Mouse (Mus musculus) mesoderm, embryonic 11.5 days (tissue): ENCODE measurements at regions not wholly inside any gene's neighbourhood (a gene's known extent, or its start where the extent isn't known, plus 50 kb on each side); places are given as distances from the start of the nearest gene placed in this dataset.

Source experiments
- DNase-seq: peaks from one replicate; pipeline ENCODE4 v3.0.0-alpha.2; 2012; ENCODE audit warnings: low read depth, low spot score

DNA sequence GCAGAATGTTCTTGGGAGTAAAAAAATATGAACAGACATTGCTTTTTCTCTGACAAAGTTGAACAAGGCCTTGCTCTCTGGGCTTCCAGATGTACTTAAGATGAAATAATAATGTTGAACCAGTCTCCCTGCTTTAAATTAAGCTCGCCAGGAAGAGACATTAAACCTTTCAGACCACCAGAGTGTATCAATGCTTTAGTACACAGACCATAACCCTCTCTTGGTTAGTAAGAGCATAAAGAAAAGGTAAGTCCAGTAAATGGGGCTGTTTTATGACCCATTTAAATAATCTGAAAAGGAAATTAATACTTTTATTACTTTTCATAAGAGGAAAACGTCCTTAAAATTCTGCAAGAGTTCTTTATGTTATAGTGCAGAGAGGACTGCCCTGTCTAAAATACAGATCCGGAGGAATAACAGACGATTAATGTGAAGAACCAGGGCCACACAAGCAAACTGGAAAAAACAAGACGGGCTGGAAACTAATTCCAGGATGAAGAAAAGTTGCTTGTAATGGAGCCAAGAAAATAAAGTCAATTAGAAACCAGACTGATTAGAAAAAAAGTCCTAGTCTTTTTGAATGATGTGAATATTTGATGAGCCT is 74.4 kb downstream of the Mettl11b start:
- no peak for DNase-seq

DNA sequence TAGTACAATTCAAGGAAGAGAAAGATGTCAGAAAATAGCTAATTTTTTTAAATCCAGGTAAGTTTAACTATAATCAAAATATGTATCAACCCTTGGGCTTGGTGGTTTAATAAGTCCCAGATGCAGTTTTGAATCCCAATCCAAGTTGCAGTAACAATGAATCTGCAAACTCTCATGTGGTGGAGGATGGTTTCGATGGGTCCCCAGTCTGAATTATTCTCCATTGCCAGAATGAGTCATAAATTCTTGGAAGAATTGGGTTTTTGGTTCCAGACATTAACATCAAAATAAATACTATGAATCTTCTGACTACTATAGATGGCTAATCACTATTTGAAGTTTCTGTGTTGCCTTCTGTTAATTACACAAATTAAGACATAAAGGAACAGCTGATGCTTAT is 82.9 kb downstream of the Mettl11b start:
- no peak for DNase-seq

DNA sequence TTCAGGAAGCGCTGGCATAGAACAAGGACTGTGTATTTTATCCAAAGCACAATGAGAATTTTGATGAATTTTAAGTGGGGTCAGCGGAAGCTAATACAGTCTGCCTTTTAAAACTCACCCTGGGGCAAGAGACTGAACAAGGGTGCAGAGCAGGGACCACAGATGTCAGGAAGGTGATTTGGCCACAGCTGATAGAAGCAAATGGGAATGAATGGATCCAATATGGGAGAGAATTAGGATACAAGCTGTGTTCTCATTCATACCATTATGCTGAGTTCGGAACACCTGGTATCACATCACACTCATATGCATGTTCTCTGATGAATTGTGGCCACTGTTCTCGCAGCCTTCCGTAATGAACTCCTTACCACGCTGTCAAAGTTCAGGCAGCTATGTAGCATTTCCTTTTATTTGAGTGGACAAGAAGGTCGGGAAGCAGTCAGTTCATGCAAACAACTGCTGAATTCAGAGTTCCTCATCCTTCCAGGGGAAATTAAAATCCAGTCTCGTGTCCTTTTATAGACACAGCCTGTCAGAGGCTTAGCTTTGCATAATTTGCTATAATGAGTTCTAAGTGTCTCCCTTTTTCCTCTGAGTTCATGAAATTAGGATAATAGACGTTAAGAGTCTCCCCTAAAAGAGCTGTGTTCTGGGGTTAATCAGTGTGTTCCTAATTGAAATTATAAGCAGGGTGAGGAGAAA is 84.4 kb downstream of the Mettl11b start:
- DNase-seq = no peak

DNA sequence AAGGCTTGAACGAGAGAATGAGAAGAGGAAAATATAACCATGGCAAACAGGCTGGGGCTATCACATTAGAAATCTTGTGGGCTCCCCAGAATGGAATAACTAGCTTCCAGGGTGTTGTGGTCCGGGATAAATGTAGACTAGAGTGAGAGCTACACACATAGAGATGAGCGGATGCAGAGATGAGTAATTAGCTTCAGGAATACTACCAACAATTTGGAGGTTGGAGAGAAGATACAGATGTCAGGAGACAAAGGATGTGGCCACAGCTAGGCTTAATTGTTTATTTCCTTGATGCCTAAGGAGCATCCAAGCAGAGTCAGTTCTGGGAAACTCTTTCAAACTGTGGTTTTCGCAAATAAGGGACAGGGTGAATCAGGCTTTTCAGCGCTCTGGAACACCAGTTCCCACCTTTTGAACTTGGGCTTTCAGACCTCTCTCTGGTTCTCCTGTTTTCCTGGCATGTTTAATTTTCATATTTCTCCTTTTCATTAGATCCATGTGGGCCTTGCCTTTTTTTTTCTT is 94.7 kb downstream of the Mettl11b start:
- no peak for DNase-seq

DNA sequence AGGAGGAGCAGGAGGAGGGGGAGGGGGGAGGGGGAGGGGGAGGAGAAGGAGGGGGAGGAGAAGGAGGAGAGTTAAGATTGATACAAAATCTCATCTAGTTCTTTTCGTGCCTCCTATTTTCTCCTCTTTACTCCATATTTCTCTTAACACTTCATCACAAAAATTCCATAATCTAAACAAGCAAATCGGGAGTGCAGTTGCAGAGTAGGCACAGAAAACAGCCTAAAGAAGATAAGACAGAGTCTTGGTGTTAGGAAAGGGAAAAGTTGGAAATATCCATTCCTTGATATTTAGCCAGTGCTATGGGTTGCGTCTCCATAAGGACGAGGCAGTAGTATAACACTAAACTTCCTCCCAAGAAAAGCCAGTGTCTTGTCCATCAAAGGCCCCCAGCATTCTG is 100.1 kb downstream of the Mettl11b start:
- no peak for DNase-seq

DNA sequence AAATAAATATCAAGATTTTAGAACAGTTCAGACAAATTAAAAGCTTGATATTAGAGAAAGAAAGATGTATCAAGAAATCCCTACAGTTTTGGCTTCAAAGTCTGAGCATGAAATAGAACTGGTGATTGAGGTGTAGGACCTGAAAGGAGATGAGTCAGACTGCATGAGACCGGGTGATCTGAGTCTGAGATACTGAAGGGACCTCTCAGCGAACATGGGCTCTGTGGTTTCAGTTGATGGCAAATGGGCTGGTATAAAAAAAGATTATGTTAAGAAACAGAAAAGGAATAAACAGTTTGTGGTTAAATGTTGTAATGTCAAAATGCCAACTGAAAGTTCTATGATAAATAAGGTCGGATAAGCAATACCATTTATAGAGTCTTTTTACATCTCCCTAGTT is 103.7 kb downstream of the Mettl11b start:
- no peak for DNase-seq

DNA sequence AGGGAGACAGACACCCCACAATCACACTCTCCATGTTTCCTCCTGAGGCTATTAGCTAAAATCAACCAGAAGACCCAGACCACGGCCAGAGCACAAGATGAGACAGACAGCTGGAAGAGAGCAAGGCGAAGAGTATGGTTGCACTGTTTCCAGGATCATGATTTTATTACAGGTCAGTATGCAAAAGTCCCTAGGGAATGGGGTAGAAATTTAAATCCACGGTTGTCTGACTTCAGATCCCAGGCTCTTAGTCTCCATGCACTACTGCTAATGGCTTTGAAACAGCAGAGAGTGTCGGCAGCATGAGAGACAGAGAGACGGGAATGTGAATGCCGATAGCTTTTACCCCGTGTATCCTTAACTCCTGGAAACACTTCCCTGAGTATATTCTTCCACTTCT is 105.2 kb downstream of the Mettl11b start:
- peak; percentile 60 for DNase-seq

DNA sequence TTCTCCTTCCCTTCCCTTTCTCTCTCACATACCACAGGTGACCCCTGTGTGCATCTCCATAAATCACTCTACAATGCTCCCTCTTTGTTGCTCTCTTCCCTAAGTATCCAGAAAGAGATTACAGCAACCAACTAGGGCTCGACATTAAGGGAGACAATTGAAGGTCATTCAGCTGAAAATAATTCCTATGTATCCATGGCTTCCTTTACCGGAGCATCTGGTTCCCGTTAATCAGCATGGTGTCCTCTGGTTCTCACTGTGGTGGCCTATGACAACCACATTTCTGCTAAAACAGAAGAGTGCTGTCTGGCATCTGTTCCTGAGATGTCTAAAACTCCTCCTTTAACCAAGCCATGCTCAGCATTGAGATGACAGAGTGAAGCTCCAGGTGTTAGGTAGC is 106.9 kb downstream of the Mettl11b start:
- peak; percentile 81 for DNase-seq

DNA sequence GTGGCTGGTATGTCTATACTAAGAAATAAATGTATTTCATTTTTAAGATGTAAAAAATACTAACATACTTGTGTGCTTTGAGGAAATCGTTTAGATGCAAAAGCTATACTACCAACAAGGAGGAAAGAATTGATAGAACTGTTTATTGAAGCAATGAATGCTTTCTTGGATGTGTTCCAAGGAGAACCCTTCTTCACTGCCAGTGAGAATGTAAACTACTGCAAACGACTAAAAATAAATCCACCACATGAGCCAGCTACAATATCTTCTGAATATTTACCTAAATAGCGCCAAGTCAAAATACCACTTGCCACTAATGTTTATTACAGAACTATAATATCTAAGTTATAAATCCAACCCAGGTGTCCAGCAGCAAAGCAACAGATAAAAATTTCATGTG is 108.4 kb downstream of the Mettl11b start:
- no peak for DNase-seq

DNA sequence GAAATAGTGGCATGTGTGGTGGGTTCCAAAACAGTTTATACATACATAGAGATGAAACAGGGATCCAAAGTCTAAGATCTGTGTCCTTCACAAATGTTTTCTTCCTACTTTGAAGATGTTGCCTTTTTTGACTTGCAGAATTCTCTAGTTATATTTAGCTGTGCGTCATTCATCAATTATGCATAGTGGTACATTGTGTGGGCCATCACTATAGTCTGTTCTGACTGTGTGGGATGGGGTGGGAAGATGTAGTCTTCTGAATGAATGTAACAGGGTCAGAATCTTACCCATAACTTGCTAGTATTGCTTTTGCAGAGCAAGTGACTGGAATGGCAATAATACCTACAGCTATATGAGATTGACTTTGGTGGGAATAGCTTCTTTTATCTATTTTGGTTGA is 116.6 kb downstream of the Mettl11b start:
- no peak for DNase-seq

DNA sequence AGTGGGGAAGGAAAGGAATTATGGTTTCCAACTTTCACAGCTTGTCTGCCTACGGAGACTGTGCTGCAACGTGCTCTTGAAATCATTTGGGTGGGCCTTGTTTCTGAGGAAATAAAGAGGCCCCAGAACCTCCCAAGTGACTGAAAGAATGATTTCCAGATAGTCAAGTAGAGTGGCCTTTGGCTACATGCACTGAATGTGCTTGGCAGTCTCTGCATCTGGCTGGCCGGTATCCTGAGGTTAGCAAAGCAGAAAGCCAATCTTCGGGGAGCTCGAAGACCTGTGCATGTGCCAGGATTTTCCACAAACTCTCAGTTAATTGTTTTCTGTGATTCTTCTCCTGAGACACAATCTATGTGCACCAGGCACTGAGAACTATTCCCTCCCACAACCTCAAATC is 117.3 kb downstream of the Mettl11b start:
- no peak for DNase-seq

DNA sequence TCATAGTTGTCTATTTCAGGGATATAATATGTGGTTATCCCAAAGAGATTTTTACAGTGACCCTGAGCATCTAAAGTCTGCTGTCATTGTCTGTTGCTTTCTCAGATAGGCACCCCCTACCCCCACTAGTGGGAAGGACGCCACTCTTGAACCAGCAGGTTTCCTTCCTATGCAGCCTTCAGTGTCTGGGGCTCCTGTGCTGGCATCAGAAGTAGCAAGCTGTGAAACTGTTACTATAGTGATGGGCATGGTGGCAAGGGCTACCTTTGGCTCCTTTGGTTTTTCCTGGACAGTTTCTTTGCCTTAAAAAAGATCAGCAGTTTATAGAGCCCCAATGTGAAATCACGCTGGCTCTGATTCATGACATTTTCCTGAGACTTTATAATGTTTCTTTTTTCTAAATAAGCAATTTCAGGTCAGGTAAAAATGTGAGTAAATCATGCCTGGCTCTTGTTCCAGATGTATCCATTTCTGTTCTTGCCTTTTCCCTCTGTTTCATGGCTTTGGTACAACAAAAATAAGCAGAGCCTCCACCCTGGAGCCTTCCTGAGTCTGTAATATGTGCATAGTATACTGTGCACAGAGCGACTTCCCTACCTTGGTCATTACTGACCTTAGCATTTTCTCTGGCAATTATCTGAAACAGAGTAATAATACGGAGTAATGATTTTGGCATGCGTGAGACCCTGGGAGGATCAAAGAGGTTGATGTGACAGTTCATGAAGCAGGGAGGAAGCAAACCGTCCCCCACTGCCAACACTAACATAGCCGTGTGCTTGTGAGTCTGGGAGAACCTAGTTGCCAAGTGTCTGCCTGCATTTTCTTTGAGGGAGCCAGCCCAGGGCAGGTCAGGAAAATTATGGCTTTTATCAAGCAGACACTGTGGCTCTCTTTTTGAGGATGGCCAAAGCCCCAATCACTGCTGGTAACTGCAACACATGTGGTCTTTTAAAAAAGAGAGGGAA is 124.8 kb downstream of the Mettl11b start:
- no peak for DNase-seq

DNA sequence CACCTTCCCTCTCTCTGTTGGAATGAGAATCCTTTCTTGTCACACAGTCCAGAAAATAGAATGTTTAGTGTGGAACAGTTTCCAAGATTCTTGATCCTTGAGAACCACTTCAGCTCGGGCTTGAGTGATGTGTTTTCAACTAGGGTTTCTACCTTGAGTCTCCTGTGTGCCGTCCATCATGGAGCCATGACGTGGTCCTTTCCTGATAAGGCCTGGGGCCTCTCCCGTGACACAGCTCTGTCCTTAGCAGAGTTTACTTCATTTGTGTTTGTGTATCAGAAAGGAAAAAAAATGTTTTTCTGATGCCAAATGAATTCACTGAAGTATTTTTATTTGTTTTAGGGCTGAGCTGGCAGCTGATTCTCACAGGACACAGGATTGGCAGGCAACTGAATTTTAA is 148.6 kb downstream of the Mettl11b start:
- DNase-seq = no peak

DNA sequence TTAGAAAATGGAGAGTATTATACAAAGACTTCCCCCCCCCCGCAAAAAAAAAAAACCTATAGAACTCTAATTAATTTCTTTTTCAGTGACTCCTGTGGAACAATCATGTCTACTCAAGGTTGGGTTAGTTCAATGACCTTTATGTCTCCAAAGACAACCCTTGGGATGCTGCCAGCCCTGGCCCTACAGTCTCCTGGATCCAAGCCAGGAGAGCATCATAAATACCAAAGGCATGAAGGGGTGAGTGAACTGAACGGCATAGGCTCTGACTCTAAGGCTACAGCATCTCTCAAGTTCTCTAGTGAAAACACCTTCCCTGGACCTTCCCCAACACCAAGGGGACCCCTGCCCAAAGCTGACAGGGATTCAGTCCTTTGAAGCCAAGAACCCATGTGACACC is 149.4 kb downstream of the Mettl11b start:
- no peak for DNase-seq

DNA sequence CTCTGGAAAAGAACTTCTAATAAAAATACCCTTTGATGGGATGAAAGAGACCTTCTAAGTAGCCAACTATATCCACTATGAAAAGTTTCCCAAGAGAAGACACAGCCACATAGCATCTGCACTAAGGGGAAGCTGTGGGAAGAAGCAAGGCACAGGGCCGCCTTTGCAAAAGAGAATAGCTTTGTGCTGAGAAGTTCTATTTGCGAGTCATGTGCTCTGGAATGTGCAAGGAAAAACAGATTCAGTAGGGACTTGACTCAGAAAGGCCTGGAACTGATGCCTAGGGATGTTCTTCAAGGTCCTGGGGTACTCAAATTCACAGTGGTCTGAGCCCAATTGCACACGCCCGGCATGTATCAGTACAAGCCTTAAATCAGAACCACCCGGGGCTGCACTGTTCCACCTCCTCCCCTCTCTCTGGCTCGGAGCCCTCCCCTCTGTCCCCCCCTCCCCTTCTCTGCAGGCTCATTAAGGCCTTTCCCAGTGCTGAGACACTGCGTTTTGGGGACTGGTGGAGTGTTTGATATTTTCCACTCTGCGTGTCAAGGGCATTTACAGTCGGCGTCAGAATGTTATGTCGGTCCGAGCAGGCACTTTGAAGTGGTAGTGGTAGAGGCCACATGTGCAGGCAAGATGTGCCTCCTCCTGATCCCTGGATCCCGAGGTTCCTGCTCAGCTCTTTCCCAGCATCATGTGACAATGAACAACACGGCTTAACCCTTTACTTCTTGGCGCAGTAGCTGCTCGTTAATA is 150.4 kb downstream of the Mettl11b start:
- peak; percentile 78 for DNase-seq

DNA sequence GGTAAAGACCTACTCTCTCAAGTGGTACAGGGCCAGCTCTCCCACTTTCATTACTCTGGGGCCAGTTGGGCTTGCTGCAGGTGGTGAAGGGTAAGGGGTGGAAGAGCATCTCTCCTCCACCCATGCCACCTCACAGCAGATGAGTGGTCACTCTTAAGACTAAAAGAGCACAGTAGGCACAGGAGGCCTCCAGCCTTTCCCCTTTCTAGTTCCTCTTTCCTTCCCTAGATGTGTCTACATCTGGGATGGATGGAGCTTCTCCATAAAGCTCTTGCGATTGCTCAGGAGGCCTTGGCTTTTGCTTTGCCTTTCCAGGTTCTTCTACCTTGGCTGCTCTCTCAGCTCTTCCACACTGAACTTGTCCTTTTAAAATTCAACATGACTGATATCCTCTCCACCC is 151.5 kb downstream of the Mettl11b start:
- no peak for DNase-seq

DNA sequence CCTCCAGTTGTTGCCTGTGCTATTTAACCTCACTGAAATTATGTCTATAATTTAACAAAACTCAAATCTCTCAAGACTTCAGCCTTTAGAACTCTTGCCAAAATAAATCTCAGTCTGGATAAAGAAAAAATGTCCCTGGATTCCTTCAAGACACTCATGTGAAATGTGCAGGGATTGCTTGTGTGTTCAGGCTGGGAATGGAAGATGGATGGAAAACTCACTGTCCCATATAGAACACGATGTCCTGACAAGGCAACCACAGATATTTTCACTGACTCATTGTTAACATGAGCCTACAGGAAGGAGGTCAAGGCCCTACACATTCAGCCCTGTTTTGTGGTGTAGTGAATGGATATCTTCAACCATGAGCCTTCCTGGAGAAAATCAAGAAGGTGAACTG is 160.3 kb upstream of the Gorab start:
- no peak for DNase-seq

DNA sequence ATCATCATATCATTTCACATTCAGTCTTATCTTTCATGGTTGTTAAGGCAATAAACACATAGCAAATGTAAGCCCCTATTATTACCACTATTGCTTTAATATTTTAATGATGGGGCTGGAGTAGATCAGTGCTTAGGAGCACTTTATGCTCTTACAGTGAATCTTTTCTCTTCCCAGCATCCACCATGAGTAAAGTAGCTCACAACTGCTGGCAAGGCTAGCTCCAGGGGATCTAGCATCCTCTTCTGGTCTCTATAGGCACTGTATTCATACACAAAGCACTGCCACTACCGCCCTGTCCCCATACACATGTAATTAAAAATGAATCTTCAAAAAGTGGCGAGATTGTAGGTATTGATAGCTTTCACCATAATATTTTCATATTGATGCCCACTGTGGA is 159.6 kb upstream of the Gorab start:
- DNase-seq = no peak

DNA sequence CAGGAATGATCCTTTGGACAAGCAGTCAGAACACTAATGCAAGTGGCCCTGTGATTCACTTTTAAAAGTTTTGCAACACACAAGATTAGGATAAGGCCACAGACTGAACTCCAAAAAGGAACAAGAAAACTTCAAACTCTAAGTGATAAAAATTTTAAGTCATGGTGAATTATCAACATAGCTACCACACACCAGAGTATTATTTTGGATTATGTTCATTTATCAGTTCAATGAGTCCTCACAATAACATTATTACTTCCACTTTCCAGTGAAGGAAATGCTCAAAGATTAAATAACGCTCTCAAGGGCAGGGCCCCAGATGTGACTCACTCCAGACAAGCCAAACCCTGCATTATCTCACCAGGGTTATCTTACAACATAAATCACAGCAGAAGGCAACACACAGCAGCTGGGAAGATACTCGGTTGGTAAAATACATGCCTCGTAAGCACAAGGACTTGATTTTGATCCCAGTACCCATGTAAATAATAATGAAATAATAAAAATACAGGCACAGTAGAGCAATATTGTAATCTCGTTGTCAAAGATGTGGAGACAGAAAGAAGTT is 158.8 kb upstream of the Gorab start:
- no peak for DNase-seq

DNA sequence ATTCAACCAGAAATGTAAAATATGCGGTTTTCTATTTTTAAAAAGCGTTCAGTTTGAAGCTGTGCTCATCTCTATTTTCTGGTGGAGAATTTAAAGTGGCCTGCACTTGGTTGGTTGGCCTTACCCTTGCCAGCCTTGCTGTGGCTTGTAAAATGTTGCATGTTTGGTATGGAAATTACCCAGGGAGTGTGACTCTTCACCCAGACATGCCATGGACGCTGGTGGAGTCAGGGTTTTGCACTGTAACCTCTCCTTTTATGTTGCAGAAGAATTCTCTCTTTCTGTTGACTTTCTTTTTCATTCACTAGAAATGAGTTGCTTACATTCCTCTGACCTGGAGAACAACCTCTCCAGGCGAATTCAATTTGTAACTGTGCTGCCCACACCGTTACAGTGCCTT is 157.5 kb upstream of the Gorab start:
- DNase-seq = no peak

DNA sequence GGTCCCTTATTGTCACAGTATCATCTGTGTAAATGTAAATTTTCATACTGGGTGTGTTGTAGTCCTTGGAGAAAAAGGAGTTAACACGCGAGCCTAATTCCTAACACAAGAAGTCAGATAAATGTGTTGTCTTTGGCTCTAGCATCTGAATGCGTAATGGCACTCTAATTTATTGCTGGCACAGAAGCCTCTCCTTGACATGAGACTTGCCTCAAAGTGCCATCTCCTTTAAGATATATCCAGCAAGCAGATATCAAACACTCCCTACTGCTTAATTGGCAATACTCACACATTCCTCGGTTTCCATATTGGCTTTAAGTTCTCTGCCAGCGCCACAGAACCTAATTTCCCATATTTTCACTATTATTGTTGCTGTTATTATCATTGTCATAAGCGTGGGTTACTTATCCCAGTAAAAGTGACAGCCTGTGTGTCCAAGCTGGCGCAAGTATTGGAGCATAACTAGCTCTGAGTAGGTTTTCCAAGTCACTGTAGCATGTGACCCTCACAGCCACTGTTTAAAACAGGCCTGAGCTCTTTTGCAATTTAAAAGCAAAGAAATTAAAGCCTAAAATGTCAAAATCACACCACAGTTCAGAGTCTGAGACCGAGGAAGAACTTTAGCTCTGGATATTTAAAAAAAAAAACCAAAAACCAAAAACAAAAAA is 156.9 kb upstream of the Gorab start:
- DNase-seq = no peak
